Comparison of ENCODE assay signal across 19 mouse cellular contexts in genomic region chr2:179380444-179380705, GRCm38 (mm10).
DNase-seq lines count a peak whose midpoint lies in the region; ATAC-seq and TF ChIP-seq lines count a peak whose summit lies in the region.
"Had no signal": no experiment of that assay in that cellular context is flagged by ENCODE, and none has a peak within 500 bp of the region (broad histone marks: within the 10 kb centered on the region; RNA-seq: fewer than 3 reads in every experiment).

No protein-coding gene starts in this region.

- no peak overlapping the region for H3K27ac ChIP-seq in kidney, postnatal 0 days
- no peak overlapping the region for H3K27ac ChIP-seq in limb, embryonic 14.5 days (replicated peaks; ENCODE audit: low read depth, low read length)
- peak overlapping the region; percentile 55; the same call in 1 of the 2 replicates for H3K27ac ChIP-seq in midbrain, embryonic 16.5 days (ENCODE audit: low read length)
- H3K27ac ChIP-seq: heart, adult 2 months; hindbrain, postnatal 0 days; macrophage; midbrain, embryonic 12.5 days; stomach, postnatal 0 days had no signal

- no peaks in the 10 kb centered on the region for H3K9me3 ChIP-seq in kidney, postnatal 0 days (replicated peaks; ENCODE audit: low read length)
- H3K9me3 ChIP-seq in limb, embryonic 14.5 days (ENCODE audit: control insufficient read depth, low read length): no peaks in the 10 kb centered on the region
- no peaks in the 10 kb centered on the region for H3K9me3 ChIP-seq in midbrain, embryonic 16.5 days (replicated peaks; ENCODE audit: control insufficient read depth, low read length, poor library complexity, severe bottlenecking)
- H3K9me3 ChIP-seq: embryonic facial prominence, embryonic 12.5 days; midbrain, embryonic 12.5 days had no signal

- no peaks in the 10 kb centered on the region for H3K4me1 ChIP-seq in kidney, postnatal 0 days (replicated peaks; ENCODE audit: insufficient read depth, low read length)
- H3K4me1 ChIP-seq in limb, embryonic 14.5 days (ENCODE audit: control insufficient read depth, insufficient read depth, low read length): peaks cover 16% of the 10 kb centered on the region
- H3K4me1 ChIP-seq in midbrain, embryonic 16.5 days (ENCODE audit: control insufficient read depth, insufficient read depth, low read length): peaks cover 14% of the 10 kb centered on the region

- no peak overlapping the region for H3K4me2 ChIP-seq in kidney, postnatal 0 days (ENCODE audit: low read length)
- H3K4me2 ChIP-seq in limb, embryonic 14.5 days (replicated peaks; ENCODE audit: low read depth, low read length, severe bottlenecking): peak overlapping the region; percentile 8; the same call in 1 of the 2 replicates
- no peak overlapping the region for H3K4me2 ChIP-seq in midbrain, embryonic 16.5 days (ENCODE audit: low read length)
- H3K4me2 ChIP-seq: embryonic facial prominence, embryonic 12.5 days; midbrain, embryonic 12.5 days had no signal

- 41% methylated on average over 4 of the region's 4 CpGs for WGBS in kidney, postnatal 0 days
- 20% methylated on average over 4 of the region's 4 CpGs for WGBS in limb, embryonic 14.5 days
- 71% methylated on average over 4 of the region's 4 CpGs for WGBS in midbrain, embryonic 16.5 days

- no peaks in the 10 kb centered on the region for H3K36me3 ChIP-seq in kidney, postnatal 0 days (ENCODE audit: insufficient read depth, low read length)
- no peaks in the 10 kb centered on the region for H3K36me3 ChIP-seq in limb, embryonic 14.5 days (ENCODE audit: control insufficient read depth, insufficient read depth, low read length)
- no peaks in the 10 kb centered on the region for H3K36me3 ChIP-seq in midbrain, embryonic 16.5 days (ENCODE audit: control insufficient read depth, insufficient read depth, low read length)
- H3K36me3 ChIP-seq: embryonic facial prominence, embryonic 12.5 days; midbrain, embryonic 12.5 days had no signal

- TF ChIP-seq POLR2A in limb, embryonic 14.5 days (IDR thresholded peaks at IDR 0.05; ENCODE audit: borderline replicate concordance, extremely low read depth, insufficient read depth, insufficient read length): no peak

- ATAC-seq in kidney, postnatal 0 days (replicated peaks; ENCODE audit: low FRiP score, low read depth): no peak
- no peak; the same call in 1 of the 2 replicates for ATAC-seq in limb, embryonic 14.5 days (ENCODE audit: low FRiP score, low read depth)
- no peak for ATAC-seq in midbrain, embryonic 16.5 days
- ATAC-seq: hindbrain, postnatal 0 days; intestine, postnatal 0 days had no signal

- intact Hi-C loops in heart, postnatal 14 days (cut with DNase I): no loop called here

- no peak overlapping the region for H3K9ac ChIP-seq in kidney, postnatal 0 days (ENCODE audit: low read depth, low read length)
- no peak overlapping the region for H3K9ac ChIP-seq in limb, embryonic 14.5 days (ENCODE audit: low read depth, low read length, severe bottlenecking)
- no peak overlapping the region for H3K9ac ChIP-seq in midbrain, embryonic 16.5 days (ENCODE audit: low read depth, low read length)
- H3K9ac ChIP-seq: embryonic facial prominence, embryonic 12.5 days; midbrain, embryonic 12.5 days had no signal

- TF ChIP-seq CTCF in kidney, postnatal 0 days (IDR thresholded peaks at IDR 0.05; ENCODE audit: low read depth): no peak

- H3K27me3 ChIP-seq in kidney, postnatal 0 days (ENCODE audit: insufficient read depth, low read length): no peaks in the 10 kb centered on the region
- no peaks in the 10 kb centered on the region for H3K27me3 ChIP-seq in limb, embryonic 14.5 days (ENCODE audit: control insufficient read depth, insufficient read depth, low read length)
- no peaks in the 10 kb centered on the region for H3K27me3 ChIP-seq in midbrain, embryonic 16.5 days (ENCODE audit: control insufficient read depth, insufficient read depth, low read depth, low read length)
- H3K27me3 ChIP-seq: embryonic facial prominence, embryonic 12.5 days; midbrain, embryonic 12.5 days had no signal

- H3K4me3 ChIP-seq in kidney, postnatal 0 days (replicated peaks; ENCODE audit: low read depth, low read length): no peak overlapping the region
- H3K4me3 ChIP-seq in limb, embryonic 14.5 days (replicated peaks; ENCODE audit: low read length): no peak overlapping the region
- H3K4me3 ChIP-seq in midbrain, embryonic 16.5 days (ENCODE audit: low read depth, low read length): no peak overlapping the region
- H3K4me3 ChIP-seq: embryonic facial prominence, embryonic 12.5 days; heart, adult 2 months; midbrain, embryonic 12.5 days had no signal

- DNase-seq in kidney, postnatal 0 days (ENCODE audit: low spot score): peak; percentile 5
- DNase-seq in kidney, postnatal 36 days: no peak
- peak; percentile 10 for DNase-seq in lung, postnatal 10 days
- DNase-seq in lung, postnatal 4 days: no peak
- DNase-seq in limb, embryonic 14.5 days (ENCODE audit: low spot score): peak; percentile 66
- DNase-seq in heart, postnatal 14 days: no peak
- DNase-seq: adrenal gland, adult 8-10 months; cerebellum, adult 9-10 months; gastrocnemius, postnatal 25 days; heart, adult 2 months; liver; right cerebral cortex, adult 18-20 months had no signal

Comparison
In these comparisons a context has a peak if more than half of its experiments do, and no peak if none do; other contexts are left out.
1. DNase-seq: peak in kidney, postnatal 0 days (single experiment), lung, postnatal 10 days (single experiment) and limb, embryonic 14.5 days (single experiment); none in kidney, postnatal 36 days (0 of 2), lung, postnatal 4 days (0 of 2) and heart, postnatal 14 days (0 of 2).